Mouse (Mus musculus): ENCODE measurements around the gene Gpc6. TPM values are rescaled to one million over a fixed set of nuclear protein-coding genes. Genes with fewer than 3 reads are reported as not detected.

The Gpc6 gene
- total and polyA plus RNA-seq, 3 experiments, result not detected

DNA sequence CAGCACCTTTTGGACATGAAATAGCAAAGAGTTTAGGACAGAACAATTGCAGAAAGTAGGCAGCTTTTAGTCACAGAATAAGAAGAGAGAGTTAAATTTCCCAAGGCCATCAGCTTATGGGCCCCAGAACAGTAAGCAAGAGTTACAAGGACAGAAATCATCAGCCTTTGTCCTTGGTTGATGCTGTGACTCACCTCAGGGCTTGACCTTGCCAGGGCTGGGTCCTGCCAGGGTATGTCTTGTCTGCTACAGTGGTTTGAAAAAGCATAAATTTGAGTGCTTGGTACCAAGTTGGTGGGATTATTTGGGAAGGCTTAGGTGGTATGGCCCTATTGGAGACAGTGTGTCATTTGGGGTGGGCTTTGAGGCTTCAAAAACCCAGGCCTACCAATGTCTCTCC is 899.4 kb downstream of the Gpc6 start:
- Histone ChIP-seq H3K4me1 (ENCODE audit: control insufficient read depth in 1 of 2, insufficient read depth in 2 of 2) (peaks cover 3 to 8% of the 10 kb centered on the region in 2 experiments; a peak in 2 of 4 replicates), H3K4me3 (replicated peaks in 1 of 3; ENCODE audit: low read depth in 2 of 3, low read length in 2 of 3, poor library complexity in 1 of 3) (no peak overlapping the region), H3K9ac (ENCODE audit: insufficient read depth, low read depth) (no peak overlapping the region), H3K9me3 (replicated peaks; ENCODE audit: low read length) (no peaks in the 10 kb centered on the region), H3K36me3 (replicated peaks in 1 of 2; ENCODE audit: control insufficient read depth in 1 of 2, insufficient read depth in 1 of 2, low read length in 1 of 2) (no peaks in the 10 kb centered on the region), H3K4me2 (ENCODE audit: insufficient read depth, low read depth, poor library complexity, severe bottlenecking) (no peak overlapping the region), H3K79me2 (replicated peaks; ENCODE audit: control insufficient read depth, extremely low read depth, insufficient read depth, poor library complexity, severe bottlenecking) (no peaks in the 10 kb centered on the region), H3K27me3 (replicated peaks) (no peaks in the 10 kb centered on the region), H3K27ac (ENCODE audit: insufficient read depth, low read depth) (no peak overlapping the region)
- in situ Hi-C loops (cut with MboI; ENCODE audit: low pct_ligation_motif_present, low pct_unique_long_range_greater_than_20kb, low sequenced_read_pairs), result no loop called here
- no peak for DNase-seq (ENCODE audit: extremely low read depth)
- TF ChIP-seq JUN (IDR thresholded peaks at IDR 0.05; ENCODE audit: insufficient read depth, low read depth, low read length) (no peak), JUND (conservative IDR thresholded peaks at IDR 0.05; ENCODE audit: low read depth, low read length) (no peak), EP300 (IDR thresholded peaks at IDR 0.05; ENCODE audit: low read length) (no peak), USF2 (conservative IDR thresholded peaks at IDR 0.05; ENCODE audit: low read depth, low read length) (no peak), MXI1 (IDR thresholded peaks at IDR 0.05; ENCODE audit: low read depth, low read length) (no peak), CTCF (conservative IDR thresholded peaks at IDR 0.05 in 1 of 2, IDR thresholded peaks at IDR 0.05 in 1 of 2; ENCODE audit: low read depth in 2 of 2, low read length in 2 of 2) (no peak), POLR2A (IDR thresholded peaks at IDR 0.05; ENCODE audit: low read depth, low read length) (no peak)
- dilution Hi-C loops (cut with MboI; ENCODE audit: extremely low pct_ligation_motif_present, extremely low pct_unique_long_range_greater_than_20kb, low sequenced_read_pairs), result no loop called here

DNA sequence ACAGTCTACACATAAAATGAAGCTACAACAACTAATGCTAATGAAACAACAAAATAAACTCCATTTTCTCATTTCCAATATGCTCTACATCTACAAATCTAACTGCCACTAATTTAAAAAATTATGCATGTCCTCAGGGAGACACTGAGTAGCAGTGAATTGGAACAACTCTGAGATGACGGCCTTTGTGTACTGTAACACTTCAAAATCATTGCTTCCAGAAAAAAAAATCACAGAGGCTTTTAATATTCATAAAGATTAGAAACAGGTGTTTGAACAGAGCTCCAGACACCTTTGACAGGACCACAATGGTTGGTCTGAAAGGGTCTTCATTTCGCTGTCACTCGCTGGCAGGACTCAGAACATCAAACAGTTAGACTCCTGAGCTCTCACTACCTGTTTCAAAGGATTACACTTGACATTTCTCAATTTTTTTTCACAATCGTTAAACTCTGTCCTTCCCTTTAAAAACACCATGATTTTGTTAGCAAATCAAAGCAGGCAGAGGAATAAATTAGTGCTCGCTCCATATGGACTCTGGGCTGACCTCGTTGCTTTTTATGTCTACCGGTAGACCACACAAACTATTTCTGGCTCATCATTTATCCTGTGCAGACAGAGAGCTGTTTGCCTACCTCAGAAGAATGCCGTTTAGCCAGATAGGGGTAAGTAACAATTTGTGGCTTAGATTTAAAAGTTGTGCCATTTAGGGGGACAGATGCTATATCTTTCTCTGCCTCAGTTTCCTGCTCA is 901.4 kb downstream of the Gpc6 start:
- no peak overlapping the region for H3K9ac ChIP-seq (ENCODE audit: insufficient read depth, low read depth)
- no peak overlapping the region for H3K4me2 ChIP-seq (ENCODE audit: insufficient read depth, low read depth, poor library complexity, severe bottlenecking)
- no peaks in the 10 kb centered on the region for H3K79me2 ChIP-seq (replicated peaks; ENCODE audit: control insufficient read depth, extremely low read depth, insufficient read depth, poor library complexity, severe bottlenecking)
- DNase-seq (ENCODE audit: extremely low read depth), result no peak
- no peak for TF ChIP-seq ELF1 (IDR thresholded peaks at IDR 0.05; ENCODE audit: low read depth, low read length)
- TF ChIP-seq CTCF (conservative IDR thresholded peaks at IDR 0.05 in 1 of 2, IDR thresholded peaks at IDR 0.05 in 1 of 2; ENCODE audit: low read depth in 2 of 2, low read length in 2 of 2), result no peak
- TF ChIP-seq ZC3H11A (IDR thresholded peaks at IDR 0.05; ENCODE audit: low read depth, low read length), result no peak
- no peak for TF ChIP-seq MXI1 (IDR thresholded peaks at IDR 0.05; ENCODE audit: low read depth, low read length)
- TF ChIP-seq RCOR1 (conservative IDR thresholded peaks at IDR 0.05; ENCODE audit: low read depth, low read length), result no peak
- no peak for TF ChIP-seq RAD21 (IDR thresholded peaks at IDR 0.05; ENCODE audit: low read depth, low read length)
- no peak for TF ChIP-seq PAX5 (IDR thresholded peaks at IDR 0.05; ENCODE audit: low read length)
- no peak for TF ChIP-seq USF1 (IDR thresholded peaks at IDR 0.05; ENCODE audit: low read depth, low read length)
- no peak for TF ChIP-seq JUN (IDR thresholded peaks at IDR 0.05; ENCODE audit: insufficient read depth, low read depth, low read length)
- no peak for TF ChIP-seq MAX (IDR thresholded peaks at IDR 0.05; ENCODE audit: low read length)
- no peak for TF ChIP-seq ZNF384 (IDR thresholded peaks at IDR 0.05; ENCODE audit: low read depth, low read length)
- TF ChIP-seq POLR2AphosphoS2 (IDR thresholded peaks at IDR 0.05; ENCODE audit: low read depth, low read length), result no peak
- no peak for TF ChIP-seq MAFK (IDR thresholded peaks at IDR 0.05; ENCODE audit: insufficient replicate concordance, low read length)
- no peak for TF ChIP-seq EP300 (IDR thresholded peaks at IDR 0.05; ENCODE audit: low read length)
- no peak for TF ChIP-seq TBP (conservative IDR thresholded peaks at IDR 0.05; ENCODE audit: low read depth, low read length)
- no peak for TF ChIP-seq GABPA (IDR thresholded peaks at IDR 0.05; ENCODE audit: insufficient replicate concordance, low read depth, low read length)
- no peak for TF ChIP-seq NRF1 (IDR thresholded peaks at IDR 0.05; ENCODE audit: low read depth, low read length)
- no peaks in the 10 kb centered on the region for H3K27me3 ChIP-seq (replicated peaks)
- no peak overlapping the region for H3K4me3 ChIP-seq (replicated peaks in 1 of 3; ENCODE audit: low read depth in 2 of 3, low read length in 2 of 3, poor library complexity in 1 of 3)
- H3K9me3 ChIP-seq (replicated peaks; ENCODE audit: low read length), result no peaks in the 10 kb centered on the region
- dilution Hi-C loops (cut with MboI; ENCODE audit: extremely low pct_ligation_motif_present, extremely low pct_unique_long_range_greater_than_20kb, low sequenced_read_pairs) (no loop called here), in situ Hi-C loops (cut with MboI; ENCODE audit: low pct_ligation_motif_present, low pct_unique_long_range_greater_than_20kb, low sequenced_read_pairs) (no loop called here)
- no peaks in the 10 kb centered on the region for H3K4me1 ChIP-seq (ENCODE audit: control insufficient read depth in 1 of 2, insufficient read depth in 2 of 2)
- H3K36me3 ChIP-seq (replicated peaks in 1 of 2; ENCODE audit: control insufficient read depth in 1 of 2, insufficient read depth in 1 of 2, low read length in 1 of 2), result no peaks in the 10 kb centered on the region
- H3K27ac ChIP-seq (ENCODE audit: insufficient read depth, low read depth), result no peak overlapping the region

Data from CH12.LX (cell line).